Mouse (Mus musculus): ENCODE data around the gene Alb. TPM values are rescaled to one million over a fixed set of nuclear protein-coding genes. Genes with fewer than 3 reads are reported as not detected.

Gene Alb
- 2.9 TPM for polyA plus RNA-seq (2014; fragmentation: Illumina TruSeq; extraction: RNeasy Lipid Tissue Mini Kit (QIAGEN cat#74804); ENCODE audit: low replicate concordance)

GRCm38 (mm10) chr5:90460619-90461018 is at the start of gene Alb:
TSS of gene Alb (plus strand) at chr5:90460897.

GRCm38 (mm10) chr5:90490518-90490917 is 29.8 kb downstream of the Alb start, which contains the start of gene Afp:
TSS of gene Afp (plus strand) at chr5:90490737.

GRCm38 (mm10) chr5:90518356-90519100 is 57.8 kb downstream of the Alb start, which contains the start of gene Afm:
TSS of gene Afm (plus strand) at chr5:90518932.

Other genes starting within 250 kb of the Alb start
- gene Cox18, start 236.9 kb upstream of the Alb start, polyA plus RNA-seq (2014; fragmentation: Illumina TruSeq; extraction: RNeasy Lipid Tissue Mini Kit (QIAGEN cat#74804); ENCODE audit: low replicate concordance): 13.5 TPM
- 156 TPM for gene Ankrd17, start 94.3 kb upstream of the Alb start, polyA plus RNA-seq (2014; fragmentation: Illumina TruSeq; extraction: RNeasy Lipid Tissue Mini Kit (QIAGEN cat#74804); ENCODE audit: low replicate concordance)
- 8.4 TPM for gene Gm9958, start 93.7 kb upstream of the Alb start, polyA plus RNA-seq (2014; fragmentation: Illumina TruSeq; extraction: RNeasy Lipid Tissue Mini Kit (QIAGEN cat#74804); ENCODE audit: low replicate concordance)
- 35.0 TPM for gene Afp, start 29.8 kb downstream of the Alb start, polyA plus RNA-seq (2014; fragmentation: Illumina TruSeq; extraction: RNeasy Lipid Tissue Mini Kit (QIAGEN cat#74804); ENCODE audit: low replicate concordance)
- gene Afm, start 58.0 kb downstream of the Alb start, polyA plus RNA-seq (2014; fragmentation: Illumina TruSeq; extraction: RNeasy Lipid Tissue Mini Kit (QIAGEN cat#74804); ENCODE audit: low replicate concordance): 1.0 TPM
- gene 5830473C10Rik, start 100.2 kb downstream of the Alb start, polyA plus RNA-seq (2014; fragmentation: Illumina TruSeq; extraction: RNeasy Lipid Tissue Mini Kit (QIAGEN cat#74804); ENCODE audit: low replicate concordance): not detected
- gene Rassf6, start 179.8 kb downstream of the Alb start, polyA plus RNA-seq (2014; fragmentation: Illumina TruSeq; extraction: RNeasy Lipid Tissue Mini Kit (QIAGEN cat#74804); ENCODE audit: low replicate concordance): 53.5 TPM

All from small intestine, adult 10 weeks (tissue).